Mouse (Mus musculus) liver, embryonic 14.5 days (tissue): ENCODE measurements around the gene Cldn6.

Experiments used
- CTCF ChIP-seq: IDR thresholded peaks from 2 replicates; pipeline ENCODE4 v1.5.1; 2016; ENCODE audit warnings: antibody characterized with exemption, low read depth, control low read depth
- EP300 ChIP-seq: IDR thresholded peaks from 2 replicates; pipeline ENCODE4 v1.6.1; 2016; ENCODE audit warnings: antibody characterized with exemption, low read depth

DNA sequence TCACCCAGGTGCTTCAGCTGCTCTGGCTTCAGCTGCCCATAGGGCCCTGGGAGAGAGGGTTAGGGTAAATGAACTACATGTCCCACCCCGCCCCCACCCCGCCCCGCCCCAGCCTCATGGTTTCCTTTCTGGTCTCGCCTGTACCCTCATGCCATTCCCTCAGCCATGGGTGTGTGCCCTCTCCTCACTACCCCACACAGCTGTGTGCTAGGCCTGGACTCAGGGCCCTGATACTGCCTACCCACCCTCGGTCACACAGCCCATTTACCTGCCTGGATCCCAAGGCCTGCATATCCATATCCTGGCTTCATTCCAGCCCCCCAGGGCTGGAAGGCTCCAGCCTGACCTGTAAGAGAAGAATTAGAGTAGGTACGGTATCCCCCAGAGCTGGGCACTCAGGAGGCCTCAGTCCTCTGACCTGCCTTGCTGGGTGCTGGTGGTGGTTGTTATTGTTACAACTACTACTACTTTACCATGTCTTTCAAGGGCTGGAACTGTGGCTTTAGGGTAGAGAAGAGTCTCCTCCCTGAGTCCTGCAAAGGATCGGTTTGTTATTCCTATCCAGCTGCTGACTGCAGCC is 26.6 kb downstream of the Cldn6 start:
- TF ChIP-seq EP300 (no peak), CTCF (no peak)
